Mouse (Mus musculus) ES-E14 (cell line): Measurements from ENCODE around the gene Naaa. TPM values are rescaled to one million over a fixed set of nuclear protein-coding genes. Genes with fewer than 3 reads are reported as not detected.

Experiments used
- DNase-seq: peaks from one replicate; pipeline ENCODE4 v3.0.0-alpha.2; 2013; ENCODE audit warnings: low read depth, low spot score
- H3K27ac ChIP-seq: 2 replicates; pipeline ENCODE4 v1.5.1; 2012; ENCODE audit warnings: low read depth, mild to moderate bottlenecking, low read length, moderate library complexity, mixed read lengths; ENCODE audit not compliant: poor library complexity, insufficient read depth, severe bottlenecking
- H3K36me3 ChIP-seq: 2 replicates; pipeline ENCODE4 v1.6.1; 2012; ENCODE audit warnings: mild to moderate bottlenecking, low read length, moderate library complexity, mixed read lengths; ENCODE audit not compliant: control insufficient read depth, poor library complexity, insufficient read depth, severe bottlenecking
- H3K4me1 ChIP-seq, 2 experiments: fragments of 150-350 bp in 1 of 2; sonication (generic) in 1 of 2; 2 replicates each; pipeline ENCODE4 v1.6.1; 2012; ENCODE audit warnings: low read length in 2 of 2, mild to moderate bottlenecking in 1 of 2, mixed read lengths in 1 of 2; ENCODE audit not compliant: control insufficient read depth in 2 of 2, insufficient read depth in 2 of 2, poor library complexity in 1 of 2
- H3K4me3 ChIP-seq, 2 experiments: fragments of 150-350 bp in 1 of 2; sonication (generic) in 1 of 2; 2 replicates each; pipeline ENCODE4 v1.5.1; 2012; ENCODE audit warnings: low read length in 2 of 2, low read depth in 1 of 2, mild to moderate bottlenecking in 1 of 2, mixed read lengths in 1 of 2; ENCODE audit not compliant: insufficient read depth in 1 of 2, poor library complexity in 1 of 2, severe bottlenecking in 1 of 2
- H3K9ac ChIP-seq: 2 replicates; pipeline ENCODE4 v1.6.1; 2012; ENCODE audit warnings: low read depth, mild to moderate bottlenecking, low read length, mixed read lengths; ENCODE audit not compliant: poor library complexity, insufficient read depth, severe bottlenecking
- H3K9me3 ChIP-seq: fragments of 150-350 bp; sonication (generic); 2 replicates; pipeline ENCODE4 v1.6.1; 2012; ENCODE audit warnings: low read depth, mild to moderate bottlenecking, low read length; ENCODE audit not compliant: control insufficient read depth, insufficient read depth
- CHD2 ChIP-seq: IDR thresholded peaks from 2 replicates; pipeline ENCODE4 v1.6.1; 2014; ENCODE audit warnings: mild to moderate bottlenecking, low read depth, low read length, inconsistent platforms
- HCFC1 ChIP-seq: IDR thresholded peaks from 2 replicates; pipeline ENCODE4 v1.6.1; 2012; ENCODE audit warnings: low read length, inconsistent platforms, borderline replicate concordance; ENCODE audit not compliant: insufficient read depth
- MAFK ChIP-seq: IDR thresholded peaks from 2 replicates; pipeline ENCODE4 v1.6.1; 2014; ENCODE audit warnings: mild to moderate bottlenecking, low read depth, low read length, inconsistent platforms; ENCODE audit not compliant: insufficient read depth
- ZC3H11A ChIP-seq: IDR thresholded peaks from 2 replicates; pipeline ENCODE4 v1.6.1; 2012; ENCODE audit warnings: low read depth, mild to moderate bottlenecking, inconsistent platforms, low read length, borderline replicate concordance
- ZNF384 ChIP-seq: IDR thresholded peaks from 2 replicates; pipeline ENCODE4 v1.6.1; 2012; ENCODE audit warnings: low read depth, low read length, inconsistent platforms
- in situ Hi-C, 2 experiments: fragments of 600-800 bp; cut with MboI; formaldehyde crosslinking; loops; one replicate each; pipeline ENCODE4 v1.15.1; 2025; ENCODE audit warnings: low sequenced_read_pairs in 2 of 2, inconsistent platforms in 1 of 2; ENCODE audit not compliant: unreplicated experiment in 2 of 2
- total RNA-seq: library from RNA; depleted of rRNA; stranded (reverse); fragments of 300-350 nt; gene quantifications from 2 replicates; pipeline ENCODE4 v1.2.3, GENCODE M21; 2012

Gene Naaa
- total RNA-seq, 1 experiment: 9.8 TPM

DNA sequence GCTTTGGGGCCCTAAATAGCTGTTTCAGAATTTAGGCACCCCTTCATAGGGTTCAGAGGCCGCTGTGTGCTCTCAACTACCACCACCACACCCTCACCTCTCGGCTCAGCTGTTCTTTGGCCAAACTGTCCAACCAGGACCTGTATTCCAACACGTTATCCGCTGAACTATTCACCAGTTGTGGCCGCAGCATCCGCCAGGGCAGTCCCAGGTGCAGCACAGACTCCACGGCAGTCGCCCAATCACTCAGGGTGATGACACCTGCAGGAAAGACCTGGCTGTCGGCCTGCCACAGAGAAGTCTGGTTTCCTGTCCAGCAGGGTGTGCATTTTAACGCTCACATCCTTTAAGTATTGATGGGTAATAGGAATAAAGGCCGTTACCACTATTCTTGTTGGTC lies 47.7 kb downstream of the Naaa start:
- no peak overlapping the region for H3K9ac ChIP-seq
- H3K36me3 ChIP-seq: no peaks in the 10 kb centered on the region; the same call in 1 of the 2 replicates
- H3K4me3 ChIP-seq: no peak overlapping the region
- no peak for TF ChIP-seq MAFK
- no peak for TF ChIP-seq ZNF384
- DNase-seq: no peak
- H3K4me1 ChIP-seq: peaks cover 0 to 4% of the 10 kb centered on the region in 2 experiments; a peak in 1 of 4 replicates
- H3K9me3 ChIP-seq: no peaks in the 10 kb centered on the region
- in situ Hi-C loops: no loop called here
- peak overlapping the region; percentile 50; the same call in 1 of the 2 replicates for H3K27ac ChIP-seq

DNA sequence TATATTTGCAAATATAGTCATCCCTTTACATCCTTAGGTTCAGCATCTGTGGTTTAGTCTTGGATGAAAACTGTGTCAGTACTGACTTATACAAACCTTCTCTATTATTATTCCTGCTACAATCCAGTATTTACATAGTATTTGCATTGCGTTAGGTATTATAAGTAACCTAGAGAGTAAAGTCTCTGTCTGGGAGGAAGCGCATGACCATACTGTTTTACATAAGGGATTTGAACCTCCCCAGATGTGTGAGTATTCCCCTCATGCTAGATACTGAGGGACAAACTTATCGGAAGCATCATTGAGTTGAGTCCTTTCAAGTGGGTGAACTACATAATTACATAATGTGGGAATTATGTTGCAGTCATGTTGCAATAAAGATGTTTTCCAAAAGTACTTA lies 48.5 kb downstream of the Naaa start:
- Histone ChIP-seq H3K4me1 (peaks cover 0 to 4% of the 10 kb centered on the region in 2 experiments; a peak in 1 of 4 replicates), H3K36me3 (no peaks in the 10 kb centered on the region; the same call in 1 of the 2 replicates), H3K9ac (no peak overlapping the region), H3K9me3 (no peaks in the 10 kb centered on the region), H3K27ac (no peak overlapping the region), H3K4me3 (no peak overlapping the region)
- in situ Hi-C loops: no loop called here
- TF ChIP-seq ZC3H11A (no peak), CHD2 (no peak), MAFK (no peak), ZNF384 (no peak), HCFC1 (no peak)
- DNase-seq: no peak

DNA sequence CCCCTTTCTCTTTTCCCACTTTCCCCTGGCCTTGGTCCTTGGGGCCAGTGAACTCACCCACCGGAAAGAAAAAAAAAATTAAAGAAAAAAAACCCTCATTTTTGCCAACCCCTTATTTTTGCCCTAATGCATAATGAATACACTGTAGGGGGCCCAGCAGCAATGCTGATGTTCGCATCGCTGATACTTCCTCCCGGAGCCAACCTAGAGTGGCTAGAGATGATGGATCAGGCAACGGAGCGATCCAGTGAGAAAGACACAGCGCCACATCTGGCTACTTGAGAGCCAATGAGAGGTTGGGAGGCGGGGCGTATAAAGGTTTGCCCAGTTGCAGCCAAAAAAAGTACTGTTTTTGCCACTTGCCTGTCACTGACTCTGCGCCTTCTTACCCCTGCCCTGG lies 49.2 kb downstream of the Naaa start:
- Histone ChIP-seq H3K9ac (no peak overlapping the region), H3K27ac (no peak overlapping the region), H3K9me3 (no peaks in the 10 kb centered on the region), H3K4me1 (peaks cover 0 to 4% of the 10 kb centered on the region in 2 experiments; a peak in 1 of 4 replicates), H3K4me3 (peak overlapping the region in 1 of 2 experiments; percentile 64; a peak in 2 of 4 replicates), H3K36me3 (no peaks in the 10 kb centered on the region; the same call in 1 of the 2 replicates)
- TF ChIP-seq HCFC1 (no peak), ZNF384 (no peak), MAFK (no peak), CHD2 (no peak), ZC3H11A (no peak)
- in situ Hi-C loops: no loop called here
- no peak for DNase-seq

DNA sequence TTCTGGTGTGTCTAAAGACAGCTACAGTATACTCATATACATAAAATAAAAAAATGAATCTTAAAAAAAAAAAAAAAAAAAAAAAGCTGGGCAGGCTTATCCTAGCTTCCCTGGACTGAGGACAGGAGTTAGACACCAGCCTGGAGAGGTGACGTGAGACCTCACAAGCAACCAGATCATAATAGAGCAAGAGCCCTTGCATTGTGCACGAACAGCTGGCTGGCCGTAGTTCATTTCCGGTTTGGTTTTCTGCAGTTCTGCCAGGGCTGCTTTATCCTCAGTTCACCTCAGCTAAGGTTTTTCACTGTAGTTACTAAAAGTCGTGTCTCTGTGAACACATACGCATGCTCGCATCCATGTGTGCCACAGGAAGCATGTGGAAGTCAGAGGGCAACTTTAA lies 50.2 kb downstream of the Naaa start:
- no peak overlapping the region for H3K4me3 ChIP-seq
- peaks cover 0 to 4% of the 10 kb centered on the region in 2 experiments; a peak in 1 of 4 replicates for H3K4me1 ChIP-seq
- no peak overlapping the region for H3K27ac ChIP-seq
- no peaks in the 10 kb centered on the region; the same call in 1 of the 2 replicates for H3K36me3 ChIP-seq
- no peak overlapping the region for H3K9ac ChIP-seq
- in situ Hi-C loops: no loop called here
- H3K9me3 ChIP-seq: no peaks in the 10 kb centered on the region
- TF ChIP-seq ZC3H11A (no peak), HCFC1 (no peak), ZNF384 (no peak), MAFK (no peak), CHD2 (no peak)
- DNase-seq: no peak

DNA sequence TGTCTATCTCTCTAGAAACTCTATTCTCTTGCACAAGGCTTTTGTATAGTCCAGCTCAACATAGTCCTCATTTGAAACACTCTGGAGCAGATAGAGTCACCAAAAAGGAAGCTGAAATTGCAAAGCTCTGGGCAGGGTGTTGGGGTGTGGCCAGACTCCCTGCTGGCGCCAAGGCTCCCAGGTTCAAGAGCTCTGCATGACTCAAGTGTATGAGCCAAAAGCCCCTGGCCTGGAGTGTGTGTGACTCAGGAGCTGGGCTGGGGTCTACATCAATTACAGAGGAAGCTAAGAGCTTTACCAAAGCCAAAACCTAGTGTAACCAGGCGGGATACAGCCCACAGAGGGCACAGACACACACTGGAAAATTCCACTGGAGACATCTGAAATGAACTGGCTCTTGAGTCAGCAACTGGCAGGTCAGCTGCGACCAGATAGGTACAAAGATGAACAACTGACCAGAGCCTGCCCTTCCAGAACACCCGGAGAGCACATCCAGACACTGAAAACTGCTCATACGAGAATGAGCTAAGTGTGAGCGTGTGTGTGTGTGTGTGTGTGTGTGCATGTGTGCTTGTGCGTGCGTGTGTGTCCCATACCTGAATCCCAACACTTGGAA lies 57.6 kb downstream of the Naaa start:
- Histone ChIP-seq H3K27ac (no peak overlapping the region), H3K9ac (no peak overlapping the region)
- in situ Hi-C loops: no loop called here

More for the DNA sequence above, 57.6 kb downstream of the Naaa start:
- Histone ChIP-seq H3K4me1 (peaks cover 0 to 2% of the 10 kb centered on the region in 2 experiments; a peak in 1 of 4 replicates), H3K9me3 (no peaks in the 10 kb centered on the region), H3K36me3 (no peaks in the 10 kb centered on the region), H3K4me3 (no peak overlapping the region)
- no peak for DNase-seq
- TF ChIP-seq MAFK (no peak), ZC3H11A (no peak), HCFC1 (no peak), CHD2 (no peak)
